Mouse (Mus musculus) cerebellum, adult 11-12 months (tissue): ENCODE measurements around the gene App.

ENCODE experiments used
- DNase-seq: peaks from one replicate; pipeline ENCODE4 v3.0.0; 2022

App gene

GRCm38 (mm10) chr16:85071791-85072190, 101.8 kb downstream of the App start:
- no peak for DNase-seq

GRCm38 (mm10) chr16:85071248-85071647, 102.3 kb downstream of the App start:
- DNase-seq = no peak

- DNase-seq = peak; percentile 54
Observed at GRCm38 (mm10) chr16:85067254-85067893, 106.2 kb downstream of the App start.

- no peak for DNase-seq
Observed at GRCm38 (mm10) chr16:85066227-85066626, 107.3 kb downstream of the App start.

DNA sequence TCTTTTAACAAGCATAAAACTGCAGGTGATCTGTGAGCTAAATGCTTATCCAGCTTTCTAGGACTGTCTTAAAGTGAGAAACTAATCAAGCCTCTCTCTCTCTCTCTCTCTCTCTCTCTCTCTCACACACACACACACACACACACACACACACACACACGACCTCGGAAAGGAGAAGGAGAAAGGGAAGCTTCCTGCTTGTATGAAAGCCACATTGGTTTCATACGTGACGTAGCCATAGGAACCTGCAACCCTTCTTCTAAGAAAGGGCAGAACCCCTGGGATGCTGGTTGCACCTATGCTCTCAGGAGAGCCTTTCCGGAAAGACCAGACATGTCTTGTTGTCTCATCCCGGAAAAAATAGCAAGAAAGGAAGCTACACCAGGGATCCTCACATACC, 108.8 kb downstream of the App start:
- DNase-seq = no peak

GRCm38 (mm10) chr16:85062732-85063131, 110.8 kb downstream of the App start:
- DNase-seq = no peak

- no peak for DNase-seq
Observed at GRCm38 (mm10) chr16:85061725-85062124, 111.8 kb downstream of the App start.

DNA sequence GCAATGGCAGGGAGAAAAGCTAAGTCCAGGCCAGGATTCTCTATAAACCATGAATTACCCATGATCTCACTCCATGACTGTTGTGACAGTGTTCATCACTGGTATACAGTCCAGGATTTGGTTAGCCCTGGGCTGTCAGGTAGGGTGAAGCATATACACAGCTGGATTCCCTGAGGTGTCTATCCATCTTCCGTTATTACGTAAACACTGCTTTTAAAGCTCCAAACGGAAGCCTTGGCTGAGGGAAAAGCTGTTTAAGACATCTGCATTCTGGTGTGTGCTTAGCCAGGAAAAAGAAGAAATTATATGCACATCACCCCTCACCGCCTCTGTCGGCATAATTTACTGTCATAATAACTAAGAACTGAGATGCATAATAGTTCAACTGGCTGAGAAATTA, 115.4 kb downstream of the App start:
- no peak for DNase-seq

DNA sequence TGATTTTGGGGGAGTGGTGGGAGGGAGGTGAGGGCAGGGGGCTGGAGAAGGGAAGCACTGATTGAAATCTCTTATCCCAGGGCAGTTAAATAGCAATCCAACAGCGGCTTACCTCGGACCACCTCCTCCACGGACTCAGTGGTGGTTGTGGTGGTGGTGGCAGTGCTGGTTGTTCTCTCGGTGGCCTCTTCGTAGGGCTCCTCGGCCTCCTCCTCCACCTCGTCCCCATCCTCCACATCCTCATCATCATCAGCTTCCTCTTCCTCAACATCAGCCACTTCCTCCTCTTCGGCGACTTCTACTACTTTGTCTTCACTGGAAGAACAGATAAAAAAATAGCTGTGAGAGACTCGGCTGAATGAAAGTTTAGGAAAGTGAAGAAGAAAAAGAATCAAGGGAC, 117.4 kb downstream of the App start:
- no peak for DNase-seq

DNA sequence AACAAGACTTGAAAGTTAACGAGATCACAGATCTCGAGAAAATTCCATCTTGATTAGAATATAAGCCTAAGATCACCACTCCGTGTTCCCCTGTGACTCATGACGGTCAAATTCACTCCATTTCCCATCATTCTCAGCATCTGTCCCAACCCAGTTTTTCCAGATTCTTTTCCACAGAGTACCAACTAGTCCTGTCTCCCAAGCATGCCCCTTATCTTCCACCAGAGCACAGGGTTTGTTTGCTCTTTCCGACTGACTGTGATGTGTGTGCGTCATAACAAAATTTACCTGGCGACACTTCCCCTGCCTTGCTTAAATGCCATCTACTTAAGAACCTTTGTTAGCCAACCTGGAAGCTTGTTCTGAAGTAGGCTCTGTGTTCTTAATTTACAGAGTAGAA, 119.6 kb downstream of the App start:
- DNase-seq = no peak

DNA sequence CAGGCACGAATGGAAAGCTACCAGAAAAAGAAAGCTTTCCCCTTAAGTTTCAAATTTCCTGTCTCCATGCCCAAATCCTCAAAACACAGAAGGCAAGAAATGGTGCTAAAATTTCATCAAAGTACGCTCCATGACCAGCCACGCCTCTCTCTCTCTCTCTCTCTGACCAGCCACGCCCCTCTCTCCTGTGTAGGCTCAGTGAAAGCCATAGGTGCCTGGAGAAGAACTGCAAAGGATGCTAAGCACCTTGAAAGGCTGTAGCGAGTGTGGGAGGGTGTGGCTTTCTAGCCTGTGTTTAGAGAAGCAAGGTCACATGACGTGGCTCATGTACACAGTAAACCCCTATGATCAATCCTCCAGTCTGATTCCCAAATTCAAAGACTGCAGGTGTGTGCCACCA, 126.3 kb downstream of the App start:
- DNase-seq = no peak

DNA sequence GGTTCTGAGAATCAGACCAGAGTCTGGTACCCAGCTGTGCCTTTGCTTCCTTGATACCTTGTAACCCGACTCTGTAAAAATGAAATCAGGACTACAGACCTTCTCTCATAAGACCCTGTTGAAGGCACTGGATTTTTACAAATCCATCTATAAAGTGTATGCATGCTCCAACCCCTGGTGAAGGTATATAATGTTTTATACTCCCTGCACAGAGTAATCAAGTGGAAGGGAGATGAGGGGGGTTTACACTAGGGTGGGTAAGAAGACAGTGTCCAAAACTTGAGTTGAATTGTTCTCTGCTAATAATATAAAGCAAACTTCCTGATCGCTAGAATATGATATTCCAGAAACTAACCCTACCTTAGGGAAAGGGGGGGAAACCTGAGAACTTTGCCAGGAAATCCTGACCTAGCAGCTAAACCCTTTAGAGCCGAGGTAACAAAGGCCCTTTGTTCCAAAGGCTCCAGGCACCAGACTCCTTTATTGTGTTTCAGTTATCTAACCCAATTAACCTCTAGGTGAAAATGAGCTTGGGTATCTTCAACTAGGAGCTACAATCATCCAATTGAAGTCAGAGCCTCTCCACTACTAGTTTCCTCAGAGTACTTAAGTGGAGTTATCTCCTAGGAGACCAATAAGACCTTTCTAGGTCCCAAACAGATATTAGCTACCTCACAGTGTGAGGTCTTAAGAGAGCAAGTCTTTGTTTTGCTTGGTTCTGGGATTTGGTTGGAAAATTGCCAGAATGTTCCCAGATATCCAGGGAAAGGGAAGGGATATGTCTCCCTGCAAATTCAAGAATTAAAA, 132.2 kb downstream of the App start:
- DNase-seq = no peak

DNA sequence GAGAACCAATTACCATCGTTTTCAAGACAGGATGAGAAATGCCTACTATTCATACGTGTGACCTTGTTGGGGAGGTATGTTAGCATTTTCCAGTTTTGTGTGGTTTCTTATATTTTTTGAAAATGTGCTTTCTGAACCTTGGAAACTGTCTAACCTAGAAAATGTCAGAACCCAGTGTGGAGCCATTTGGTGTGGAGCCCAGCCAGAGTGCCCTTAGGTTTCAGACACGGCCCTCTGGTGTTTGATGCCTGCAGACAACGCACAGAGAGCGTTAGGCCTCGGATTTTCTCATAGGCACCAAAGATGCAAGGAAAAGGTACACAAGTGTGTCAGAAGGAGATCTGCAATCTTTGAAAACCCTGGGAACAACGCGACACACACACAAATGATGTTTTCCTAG, 134.8 kb downstream of the App start:
- peak; percentile 55 for DNase-seq

DNA sequence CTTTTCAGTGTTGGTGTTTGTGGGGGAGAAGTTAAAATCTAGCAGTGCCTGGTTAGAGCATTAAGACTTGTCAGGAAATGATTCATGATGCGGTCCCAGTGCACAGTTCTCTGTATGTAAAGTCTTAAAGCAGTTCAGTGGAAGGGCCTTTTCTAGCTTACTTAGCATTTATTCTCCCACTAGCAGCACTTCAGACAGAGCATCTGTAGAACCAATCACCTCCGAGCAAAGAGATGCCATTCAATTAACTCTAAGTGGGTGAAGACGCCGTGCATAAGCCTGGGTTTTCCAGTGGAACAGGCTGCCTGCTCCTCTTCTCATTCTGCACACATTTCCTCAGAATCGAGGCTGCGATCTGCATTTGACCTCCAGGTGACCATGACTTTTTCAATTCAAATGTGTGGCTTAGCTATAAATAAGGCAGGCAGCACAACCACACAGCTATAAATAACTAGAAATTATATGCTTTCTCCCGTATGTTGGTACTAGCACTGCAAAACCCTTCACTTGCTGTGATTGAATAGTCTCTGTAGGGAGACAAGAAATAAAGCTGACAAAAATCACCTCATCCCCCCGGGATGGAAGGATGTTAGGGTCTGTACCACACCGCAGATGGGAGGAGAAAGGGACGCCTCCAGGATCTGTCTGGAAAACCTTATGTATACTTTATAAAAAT, 135.5 kb downstream of the App start:
- DNase-seq = no peak

DNA sequence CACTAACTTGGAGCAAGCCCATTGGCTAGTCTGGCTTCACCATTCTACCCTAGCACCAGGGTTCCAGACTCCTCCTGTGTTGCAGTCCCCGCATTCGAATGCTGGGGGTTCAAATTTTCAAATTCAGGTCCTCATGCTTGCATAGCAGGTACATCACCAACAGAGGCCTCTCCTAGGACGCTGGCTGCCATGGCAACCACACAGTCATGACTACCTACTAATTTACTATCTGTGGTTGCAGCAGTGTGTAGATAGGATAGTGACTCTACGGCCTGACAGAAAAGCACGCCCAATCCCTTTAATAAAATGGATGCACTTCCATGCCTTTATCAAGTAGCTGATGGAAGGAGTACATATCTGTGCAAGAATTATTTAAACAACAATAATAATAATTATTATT, 137.8 kb downstream of the App start:
- no peak for DNase-seq

DNA sequence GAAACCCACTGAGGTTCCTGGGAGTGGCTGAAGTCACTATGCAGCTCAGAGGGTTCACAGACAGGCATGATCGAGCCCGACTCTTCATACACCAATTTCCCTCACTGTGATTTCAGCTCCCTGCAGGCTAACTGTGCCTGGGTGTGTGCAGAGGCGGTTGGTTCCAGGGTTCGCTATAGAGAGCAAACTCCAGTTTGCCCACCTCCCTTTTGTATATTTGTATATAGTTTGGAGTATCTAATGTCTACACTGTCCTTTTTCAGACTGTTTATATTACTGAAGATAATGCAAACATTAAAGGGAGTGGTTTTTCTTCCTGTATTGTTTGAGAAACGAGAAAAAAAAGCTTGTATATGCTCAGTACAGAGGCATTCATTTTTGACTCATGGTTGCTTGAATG, 139.8 kb downstream of the App start:
- DNase-seq = no peak

GRCm38 (mm10) chr16:85030810-85031209, 142.8 kb downstream of the App start:
- DNase-seq = no peak

- no peak for DNase-seq
Observed at GRCm38 (mm10) chr16:85028396-85028795, 145.2 kb downstream of the App start.

DNA sequence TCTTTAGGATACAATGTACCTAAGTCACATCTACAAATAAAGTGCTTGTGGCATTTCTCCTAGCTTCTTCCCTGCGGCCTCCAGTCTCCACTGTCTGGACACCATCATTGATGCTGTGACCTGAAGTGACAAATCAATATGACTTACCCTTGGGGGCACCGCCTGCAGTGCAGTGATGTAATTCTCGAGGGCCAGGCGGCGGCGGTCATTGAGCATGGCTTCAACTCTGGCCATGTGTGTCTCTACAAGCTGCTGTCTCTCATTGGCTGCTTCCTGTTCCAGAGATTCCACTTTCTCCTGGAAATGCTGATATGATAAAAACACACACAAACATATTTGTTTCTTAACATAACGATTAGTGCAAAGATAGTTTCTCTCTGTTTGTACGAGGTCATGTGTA, 148.9 kb downstream of the App start:
- no peak for DNase-seq

DNA sequence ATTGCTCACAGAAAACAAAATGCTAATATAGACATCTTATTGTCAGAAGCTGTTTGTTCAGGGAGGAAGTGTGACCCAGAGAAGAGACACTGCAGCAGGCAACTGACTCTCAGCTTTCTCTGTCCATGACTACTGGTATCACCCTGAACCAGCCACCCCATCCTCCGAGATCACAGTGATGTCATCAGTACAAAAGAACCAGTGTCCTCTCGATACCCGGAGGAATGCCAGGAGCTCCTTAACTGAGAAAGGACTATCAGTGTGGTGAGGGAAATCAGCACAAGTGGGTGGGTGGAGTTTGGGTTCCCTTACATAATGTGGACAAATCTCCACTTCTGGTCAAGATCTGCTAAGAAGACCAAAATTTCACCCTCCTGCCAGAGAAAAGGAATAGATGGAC, 150.5 kb downstream of the App start:
- DNase-seq = peak; percentile 43

GRCm38 (mm10) chr16:85020696-85021323, 152.8 kb downstream of the App start:
- no peak for DNase-seq

DNA sequence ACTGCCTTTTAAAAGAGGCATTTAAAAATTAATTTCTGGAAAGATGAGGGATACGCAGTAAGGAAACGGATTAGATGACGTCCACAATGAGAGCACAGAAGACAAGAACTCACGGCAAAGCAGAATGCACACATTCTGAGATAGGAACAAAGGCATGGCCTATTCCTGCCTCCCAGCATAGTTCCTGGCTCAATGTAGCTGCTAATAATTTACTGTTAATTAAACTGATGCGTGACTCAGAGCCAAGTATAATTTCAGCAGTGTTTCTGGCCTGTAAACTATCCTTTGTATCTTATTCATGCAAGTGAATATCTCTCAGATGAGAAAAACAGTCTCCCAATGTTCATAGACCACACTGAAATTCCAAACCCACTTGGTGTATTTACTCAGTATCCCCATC, 154.3 kb downstream of the App start:
- no peak for DNase-seq

DNA sequence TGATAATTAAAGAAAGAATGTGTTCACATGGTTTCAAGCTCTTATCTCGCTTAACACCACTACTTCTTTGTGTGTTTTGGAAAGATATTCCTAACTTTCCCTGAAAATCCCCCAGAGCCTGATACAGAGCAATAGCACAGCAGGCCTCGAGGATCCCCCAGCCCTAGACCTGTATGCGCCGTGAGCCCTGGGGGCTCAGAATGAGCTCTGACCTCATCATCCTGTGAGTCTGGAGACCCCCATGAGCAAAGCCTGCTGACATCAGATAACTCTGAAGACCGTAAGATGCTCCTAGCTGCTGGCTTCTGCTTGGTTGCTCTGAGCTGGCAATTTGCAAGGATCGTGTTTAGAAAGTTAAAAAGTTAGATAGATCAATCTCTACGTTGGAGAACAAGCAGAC, 155.7 kb downstream of the App start:
- no peak for DNase-seq

DNA sequence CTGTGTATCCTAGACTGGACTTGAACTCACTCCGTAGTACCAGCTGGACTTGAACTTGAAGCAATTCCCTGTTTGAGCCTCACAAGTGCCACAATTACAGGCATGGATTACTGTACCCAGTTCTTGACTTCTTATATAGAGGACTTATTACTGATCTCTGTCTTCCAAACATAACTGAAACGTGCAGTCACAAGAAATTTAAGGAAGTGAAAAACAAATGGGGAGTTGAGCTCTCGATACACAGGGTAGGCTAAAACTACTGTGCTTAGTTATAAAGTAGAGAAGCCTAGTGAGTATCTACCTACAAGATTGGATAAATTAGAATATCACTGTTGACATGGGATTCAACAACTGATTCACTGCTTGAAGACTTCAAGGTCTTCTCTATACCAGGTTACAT, 160.9 kb downstream of the App start:
- no peak for DNase-seq
